ENCODE assay signal across 8 mouse cellular contexts in the genomic region with DNA sequence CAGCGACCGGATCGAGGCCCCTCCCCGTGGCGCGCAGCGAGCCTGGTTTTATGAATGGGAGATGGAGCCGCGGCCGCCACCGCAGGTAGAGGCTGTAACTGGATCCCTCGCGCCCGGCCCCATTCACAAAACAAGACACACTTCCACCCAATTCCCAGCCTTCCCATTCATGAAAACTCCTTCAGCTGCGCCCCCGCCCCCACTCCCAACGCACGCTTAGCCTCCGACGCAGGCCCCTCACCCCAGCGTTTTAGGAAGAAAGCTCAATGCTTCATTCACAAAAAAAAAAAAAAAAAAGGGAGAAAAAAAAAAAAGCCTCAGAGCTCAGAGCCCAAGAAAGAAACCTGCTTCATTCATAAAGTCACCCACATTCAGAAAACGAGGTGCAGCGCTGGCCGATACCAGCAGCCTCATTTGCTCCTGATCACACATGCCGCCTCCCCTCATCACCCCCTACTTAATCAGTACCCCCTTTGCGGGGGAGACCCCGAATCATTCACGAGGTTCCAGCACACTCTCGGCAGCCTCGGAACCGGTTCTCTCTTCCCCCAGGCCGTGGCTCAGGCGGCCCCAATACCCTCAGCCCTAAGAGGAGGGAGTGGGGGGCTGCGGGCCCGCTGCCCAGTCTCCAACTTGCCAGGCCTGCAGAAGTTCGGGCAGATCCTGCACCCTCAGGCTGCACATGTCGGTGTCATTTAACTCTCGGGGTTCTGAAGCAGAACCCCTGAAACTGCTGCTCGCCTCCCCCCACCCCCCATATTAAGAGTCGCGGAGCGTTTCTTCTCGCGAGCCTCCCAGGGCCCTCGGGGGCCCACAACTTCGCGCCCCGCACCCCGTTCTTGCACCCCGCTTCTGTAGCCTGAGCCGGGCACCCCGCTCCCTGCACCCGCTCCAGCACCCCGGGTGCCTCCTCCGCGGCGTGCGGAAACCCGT. TPM values are rescaled to one million over a fixed set of nuclear protein-coding genes. Genes with fewer than 3 reads are reported as not detected.
DNase-seq lines count a peak whose midpoint lies in the region; ATAC-seq and TF ChIP-seq lines count a peak whose summit lies in the region.

No protein-coding gene starts in this region.

- H3K27ac ChIP-seq in embryonic facial prominence, embryonic 10.5 days (replicated peaks), result peak overlapping the region; percentile 92
- H3K27ac ChIP-seq in limb, embryonic 15.5 days, result peak overlapping the region; percentile 86
- peak overlapping the region; percentile 60 for H3K27ac ChIP-seq in stomach, embryonic 16.5 days (ENCODE audit: low read length)

- no peaks in the 10 kb centered on the region for H3K9me3 ChIP-seq in embryonic facial prominence, embryonic 10.5 days
- no peaks in the 10 kb centered on the region for H3K9me3 ChIP-seq in limb, embryonic 15.5 days
- H3K9me3 ChIP-seq in stomach, embryonic 16.5 days (replicated peaks; ENCODE audit: control insufficient read depth, low read length), result no peaks in the 10 kb centered on the region

- H3K4me1 ChIP-seq in embryonic facial prominence, embryonic 10.5 days, result peaks cover 59% of the 10 kb centered on the region
- peaks cover 31% of the 10 kb centered on the region for H3K4me1 ChIP-seq in limb, embryonic 15.5 days
- H3K4me1 ChIP-seq in stomach, embryonic 16.5 days (ENCODE audit: control insufficient read depth, insufficient read depth, low read length), result peaks cover 22% of the 10 kb centered on the region

- ATAC-seq in limb, embryonic 15.5 days (ENCODE audit: insufficient number of reproducible peaks, low FRiP score, low TSS enrichment, low read depth), result no peak
- peak; percentile 11 for ATAC-seq in stomach, embryonic 16.5 days (ENCODE audit: insufficient read depth, low FRiP score)

- WGBS in embryonic facial prominence, embryonic 10.5 days, result under 1% methylated on average over 59 of the region's 59 CpGs
- under 1% methylated on average over 59 of the region's 59 CpGs for WGBS in limb, embryonic 15.5 days
- whole genome bisulfite sequencing in stomach, embryonic 16.5 days, result under 1% methylated on average over 59 of the region's 59 CpGs

- H3K4me2 ChIP-seq in limb, embryonic 15.5 days, result peak overlapping the region; percentile 95
- H3K4me2 ChIP-seq in myocyte (ENCODE audit: low read depth), result peak overlapping the region; percentile 93
- H3K4me2 ChIP-seq in stomach, embryonic 16.5 days (ENCODE audit: low read depth, low read length), result peak overlapping the region; percentile 98

- DNase-seq in 3T3-L1 (ENCODE audit: low read depth, low spot score), result peak; percentile 89
- DNase-seq in adrenal gland, adult 18-20 months (ENCODE audit: low spot score in 2 of 2), result peak; percentile 59 to 60
- peak; percentile 95 for DNase-seq in embryonic facial prominence, embryonic 10.5 days (ENCODE audit: low spot score)
- peak; percentile 48 for DNase-seq in heart, adult 8-10 months (ENCODE audit: low spot score)
- peak; percentile 69 for DNase-seq in kidney, adult 9 months

- peaks cover 3% of the 10 kb centered on the region for H3K79me2 ChIP-seq in myocyte (ENCODE audit: control insufficient read depth, insufficient read depth)

- H3K27me3 ChIP-seq in embryonic facial prominence, embryonic 10.5 days (replicated peaks; ENCODE audit: low read depth, poor library complexity, severe bottlenecking), result peaks cover 70% of the 10 kb centered on the region
- no peaks in the 10 kb centered on the region for H3K27me3 ChIP-seq in limb, embryonic 15.5 days
- H3K27me3 ChIP-seq in myocyte (ENCODE audit: control insufficient read depth, insufficient read depth, insufficient read length), result no peaks in the 10 kb centered on the region
- peaks cover 7% of the 10 kb centered on the region for H3K27me3 ChIP-seq in stomach, embryonic 16.5 days (ENCODE audit: control insufficient read depth, insufficient read depth, low read length)

- peaks cover 13% of the 10 kb centered on the region for H3K36me3 ChIP-seq in embryonic facial prominence, embryonic 10.5 days (replicated peaks)
- H3K36me3 ChIP-seq in limb, embryonic 15.5 days, result no peaks in the 10 kb centered on the region
- H3K36me3 ChIP-seq in myocyte (ENCODE audit: control insufficient read depth, insufficient read depth), result no peaks in the 10 kb centered on the region
- H3K36me3 ChIP-seq in stomach, embryonic 16.5 days (ENCODE audit: control insufficient read depth, insufficient read depth, low read length), result no peaks in the 10 kb centered on the region

- peak overlapping the region; percentile 89 for H3K4me3 ChIP-seq in embryonic facial prominence, embryonic 10.5 days
- H3K4me3 ChIP-seq in limb, embryonic 15.5 days, result peak overlapping the region; percentile 90
- peak overlapping the region; percentile 65 for H3K4me3 ChIP-seq in myocyte
- peak overlapping the region; percentile 82 for H3K4me3 ChIP-seq in stomach, embryonic 16.5 days (replicated peaks; ENCODE audit: low read length)

- peak overlapping the region; percentile 81 for H3K9ac ChIP-seq in limb, embryonic 15.5 days
- peak overlapping the region; percentile 85 for H3K9ac ChIP-seq in stomach, embryonic 16.5 days (ENCODE audit: low read length)

- no peak for TF ChIP-seq POLR2A in myocyte (IDR thresholded peaks at IDR 0.05; ENCODE audit: insufficient read length, low read depth)

- H3ac ChIP-seq in myocyte (ENCODE audit: control insufficient read depth, insufficient read length), result peak overlapping the region; percentile 29

TF ChIP-seq in myocyte, 11 proteins besides CTCF, POLR2A, EP300 and RAD21:
- TF ChIP-seq USF1 (IDR thresholded peaks at IDR 0.05; ENCODE audit: low read depth) (no peak), MYOG (IDR thresholded peaks at IDR 0.05; ENCODE audit: control insufficient read depth in 1 of 3, insufficient read depth in 1 of 3, insufficient read length in 2 of 3, low read depth in 2 of 3) (no peak), CEBPB (IDR thresholded peaks at IDR 0.05; ENCODE audit: insufficient read depth, poor library complexity, severe bottlenecking) (no peak), POLR2AphosphoS2 (IDR thresholded peaks at IDR 0.05; ENCODE audit: insufficient read length, low read depth) (no peak), REST (IDR thresholded peaks at IDR 0.05; ENCODE audit: insufficient read depth, insufficient read length) (no peak), MAX (IDR thresholded peaks at IDR 0.05; ENCODE audit: low read depth) (no peak), E2F4 (IDR thresholded peaks at IDR 0.05; ENCODE audit: insufficient read depth) (no peak), SRF (IDR thresholded peaks at IDR 0.05; ENCODE audit: control insufficient read depth, insufficient read length, low read depth) (no peak), MYOD1 (IDR thresholded peaks at IDR 0.05; ENCODE audit: control insufficient read depth in 1 of 3, insufficient read length in 2 of 3, low read depth in 2 of 3) (no peak), TCF12 (IDR thresholded peaks at IDR 0.05; ENCODE audit: insufficient read depth, poor library complexity, severe bottlenecking) (no peak), TCF3 (IDR thresholded peaks at IDR 0.05; ENCODE audit: insufficient read length, low read depth) (no peak)
TF ChIP-seq in myocyte: peak in this region for 0.

RNA-seq across cellular contexts. Expression of a gene that starts 0.8 kb away (rescaled TPM):
- 10 to 100 TPM; 18.2 to 26.9 TPM for total RNA-seq in adrenal gland, adult 18-20 months (2021)
- polyA plus RNA-seq in embryonic facial prominence, embryonic 10.5 days (2016; fragmentation: Nextera tagmentation; extraction: Ambion mirVana), result 56.2 and 56.7 TPM in 2 replicates
- total RNA-seq in heart, adult 8-10 months (2022), result 1 to 10 TPM; 8.8 to 9.8 (median 9.3) TPM
- polyA plus RNA-seq in limb, embryonic 15.5 days (2015; fragmentation: Nextera tagmentation; extraction: Ambion mirVana), result 27.5 and 33.7 TPM in 2 replicates
- polyA plus RNA-seq in myocyte (2012; fragmentation: generic; extraction: Trizol), result 17.2 TPM
- polyA plus RNA-seq in stomach, embryonic 16.5 days (2015; fragmentation: Nextera tagmentation; extraction: Ambion mirVana), result 17.4 and 18.0 TPM in 2 replicates
